Mouse (Mus musculus) cerebellum, adult 11-12 months (tissue): ENCODE measurements at regions not wholly inside any gene's neighbourhood (a gene's known extent, or its start where the extent isn't known, plus 50 kb on each side); places are given as distances from the start of the nearest gene placed in this dataset.

Experiments
- DNase-seq: peaks from one replicate; pipeline ENCODE4 v3.0.0; 2022

GRCm38 (mm10) chr2:171670945-171671547 is 372.2 kb downstream of the Cbln4 start:
- DNase-seq, result no peak

GRCm38 (mm10) chr2:171668791-171669645 is 374.2 kb downstream of the Cbln4 start:
- no peak for DNase-seq

GRCm38 (mm10) chr2:171662571-171662970 is 380.7 kb downstream of the Cbln4 start:
- no peak for DNase-seq

GRCm38 (mm10) chr2:171661896-171662511 is 381.3 kb downstream of the Cbln4 start:
- DNase-seq, result no peak

GRCm38 (mm10) chr2:171657125-171657524 is 386.1 kb downstream of the Cbln4 start:
- DNase-seq, result no peak

GRCm38 (mm10) chr2:171641730-171642129 is 401.5 kb downstream of the Cbln4 start:
- DNase-seq, result no peak

- no peak for DNase-seq
Measured at GRCm38 (mm10) chr2:171640478-171640877, 402.8 kb downstream of the Cbln4 start.

GRCm38 (mm10) chr2:171638931-171639330 is 404.3 kb downstream of the Cbln4 start:
- no peak for DNase-seq

GRCm38 (mm10) chr2:171636837-171637236 is 406.4 kb downstream of the Cbln4 start:
- DNase-seq, result no peak

- DNase-seq, result no peak
Measured at GRCm38 (mm10) chr2:171633355-171634097, 409.7 kb downstream of the Cbln4 start.

- no peak for DNase-seq
Measured at GRCm38 (mm10) chr2:171630101-171630715, 413.1 kb downstream of the Cbln4 start.

GRCm38 (mm10) chr2:171628182-171628850 is 414.9 kb downstream of the Cbln4 start:
- no peak for DNase-seq

- no peak for DNase-seq
Measured at GRCm38 (mm10) chr2:171620668-171621067, 422.6 kb downstream of the Cbln4 start.

- DNase-seq, result no peak
Measured at GRCm38 (mm10) chr2:171620253-171620652, 423.0 kb downstream of the Cbln4 start.

- DNase-seq, result no peak
Measured at GRCm38 (mm10) chr2:171618771-171619170, 424.5 kb downstream of the Cbln4 start.

- no peak for DNase-seq
Measured at GRCm38 (mm10) chr2:171618333-171618732, 424.9 kb downstream of the Cbln4 start.

GRCm38 (mm10) chr2:171615462-171615861 is 427.8 kb downstream of the Cbln4 start:
- no peak for DNase-seq

- no peak for DNase-seq
Measured at GRCm38 (mm10) chr2:171605064-171605463, 438.2 kb downstream of the Cbln4 start.

GRCm38 (mm10) chr2:171595240-171595639 is 448.0 kb downstream of the Cbln4 start:
- DNase-seq, result no peak

GRCm38 (mm10) chr2:171593884-171594283 is 449.4 kb downstream of the Cbln4 start:
- no peak for DNase-seq

- DNase-seq, result no peak
Measured at GRCm38 (mm10) chr2:171592315-171592714, 451.0 kb downstream of the Cbln4 start.

- no peak for DNase-seq
Measured at GRCm38 (mm10) chr2:171588158-171588557, 455.1 kb downstream of the Cbln4 start.
